Mouse (Mus musculus) liver, embryonic 14.5 days (tissue): Measurements from ENCODE around the gene Ywhag.

Experiments
- CTCF ChIP-seq: IDR thresholded peaks from 2 replicates; pipeline ENCODE4 v1.5.1; 2016; ENCODE audit warnings: antibody characterized with exemption, low read depth, control low read depth
- EP300 ChIP-seq: IDR thresholded peaks from 2 replicates; pipeline ENCODE4 v1.6.1; 2016; ENCODE audit warnings: antibody characterized with exemption, low read depth

GRCm38 (mm10) chr5:135898028-135898427 lies 36.4 kb downstream of the Ywhag start:
- TF ChIP-seq EP300 (no peak), CTCF (peak; percentile 69)
